Mouse (Mus musculus) urinary bladder, postnatal 36 days (tissue): ENCODE measurements around the gene 1110051M20Rik.

ENCODE experiments used
- DNase-seq, 2 experiments: peaks; one replicate each; pipeline ENCODE4 v3.0.0; 2022; ENCODE audit warnings: low spot score in 2 of 2, mixed read lengths in 1 of 2

The 1110051M20Rik gene

DNA sequence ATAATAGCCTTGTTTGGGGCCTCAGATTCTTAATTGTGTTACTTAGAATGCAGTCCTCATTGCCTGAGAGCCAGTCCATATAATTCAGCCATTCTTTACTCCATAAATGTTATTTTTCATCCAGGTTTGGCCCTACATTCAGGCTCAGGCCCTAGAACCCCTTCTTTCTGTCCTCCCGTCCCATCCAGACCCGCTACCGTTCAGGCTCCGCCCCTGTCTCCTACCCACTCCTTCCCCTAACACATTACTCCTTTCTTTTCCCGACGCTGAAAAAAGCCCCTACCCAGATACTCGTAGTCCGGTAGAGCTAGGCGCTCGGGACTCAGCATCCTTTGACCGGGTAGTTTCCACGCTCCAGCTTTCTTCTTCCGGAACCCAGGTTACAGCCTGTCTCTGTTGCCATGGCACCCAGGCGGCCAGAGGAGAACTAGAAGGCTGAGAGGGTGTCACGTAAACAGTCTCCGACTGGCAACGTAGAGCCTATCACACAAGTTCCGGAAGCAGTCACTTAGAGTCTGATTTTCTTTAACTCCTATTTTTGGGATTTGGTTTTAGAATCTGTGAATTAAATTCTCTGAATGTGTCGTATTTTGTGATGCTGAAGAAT is at the start of gene 1110051M20Rik:
1110051M20Rik (minus strand) TSS at position 419 of the 607 bp plus-strand sequence.
- peak; percentile 75 to 83 for DNase-seq

DNA sequence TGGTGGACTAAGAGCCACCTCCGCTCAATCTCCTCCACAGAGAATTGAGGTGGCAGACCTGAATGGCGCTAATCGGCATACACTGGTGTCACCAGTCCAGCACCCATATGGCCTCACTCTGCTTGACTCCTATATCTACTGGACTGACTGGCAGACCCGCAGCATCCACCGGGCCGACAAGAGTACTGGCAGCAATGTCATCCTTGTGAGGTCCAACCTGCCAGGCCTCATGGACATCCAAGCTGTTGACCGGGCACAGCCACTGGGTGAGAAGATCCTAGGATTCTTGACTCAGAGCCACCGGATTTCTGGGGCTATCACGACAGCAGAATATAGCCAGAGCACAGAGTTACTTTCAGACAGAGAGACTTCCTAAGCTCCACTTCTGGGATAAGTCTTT is 49.5 kb upstream of the 1110051M20Rik start:
- no peak for DNase-seq

DNA sequence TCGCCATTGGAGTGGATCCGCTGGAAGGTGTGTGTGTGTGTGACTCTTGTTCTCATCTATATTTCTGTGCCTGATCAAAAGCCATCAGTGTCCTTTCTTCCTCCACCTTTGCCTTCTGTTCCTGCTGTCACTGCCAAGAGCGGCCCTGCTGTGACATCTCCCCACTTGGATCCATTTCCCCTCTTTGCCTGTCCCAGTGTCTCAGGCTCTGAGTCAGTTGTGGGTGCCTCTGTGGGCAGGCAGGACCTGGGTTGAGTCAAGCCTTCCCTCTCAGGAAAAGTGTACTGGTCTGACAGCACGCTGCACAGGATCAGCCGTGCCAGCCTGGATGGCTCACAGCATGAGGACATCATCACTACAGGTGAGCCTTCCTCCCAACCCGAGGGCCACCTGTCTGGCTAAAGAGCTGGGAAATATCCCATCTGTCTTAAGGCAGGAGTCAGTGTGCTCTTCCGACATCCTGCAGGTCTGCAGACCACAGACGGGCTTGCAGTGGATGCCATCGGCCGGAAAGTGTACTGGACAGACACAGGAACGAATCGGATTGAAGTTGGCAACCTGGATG is 47.6 kb upstream of the 1110051M20Rik start:
- DNase-seq = no peak

DNA sequence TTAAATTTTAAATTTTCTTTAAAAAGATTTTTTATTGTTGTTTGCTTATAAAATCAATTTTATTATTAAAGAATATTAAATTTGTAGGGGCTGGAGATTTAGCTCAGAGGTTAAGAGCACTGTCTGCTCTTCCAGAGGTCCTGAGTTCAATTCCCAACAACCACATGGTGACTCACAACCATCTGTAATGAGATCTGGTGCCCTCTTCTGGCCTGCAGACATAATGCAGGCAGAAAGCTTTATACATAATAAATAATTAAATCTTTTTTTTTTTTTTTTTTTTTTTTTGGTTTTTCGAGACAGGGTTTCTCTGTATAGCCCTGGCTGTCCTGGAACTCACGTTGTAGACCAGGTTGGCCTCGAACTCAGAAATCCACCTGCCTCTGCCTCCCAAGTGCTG is 42.8 kb upstream of the 1110051M20Rik start:
- DNase-seq = peak in 1 of 2 experiments; percentile 30

DNA sequence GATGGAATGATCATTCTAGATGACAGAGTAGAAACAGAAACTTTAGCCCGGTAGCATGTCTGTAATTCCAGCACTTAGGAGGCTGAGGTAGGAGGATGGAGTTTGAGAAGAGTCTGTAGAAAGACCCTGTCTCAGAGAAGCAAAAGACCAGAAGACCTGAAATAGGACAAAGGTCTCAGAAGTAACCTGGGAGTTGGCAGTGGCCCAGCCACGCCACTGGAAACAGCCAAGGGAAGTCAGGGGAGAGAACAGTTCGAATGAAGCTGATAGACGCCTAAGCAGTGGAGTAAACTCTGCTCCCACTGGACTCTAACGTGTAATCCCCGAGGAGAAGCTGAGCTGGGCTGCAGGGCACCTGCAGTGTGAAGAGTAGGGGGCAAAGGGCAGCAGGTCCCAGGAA is 40.8 kb upstream of the 1110051M20Rik start:
- no peak for DNase-seq

- no peak for DNase-seq
These were observed 40.2 kb upstream of the 1110051M20Rik start for GRCm38 (mm10) chr2:91484698-91485097.

- peak in 1 of 2 experiments; percentile 35 for DNase-seq
These were observed 36.5 kb upstream of the 1110051M20Rik start for GRCm38 (mm10) chr2:91480805-91481514.

DNA sequence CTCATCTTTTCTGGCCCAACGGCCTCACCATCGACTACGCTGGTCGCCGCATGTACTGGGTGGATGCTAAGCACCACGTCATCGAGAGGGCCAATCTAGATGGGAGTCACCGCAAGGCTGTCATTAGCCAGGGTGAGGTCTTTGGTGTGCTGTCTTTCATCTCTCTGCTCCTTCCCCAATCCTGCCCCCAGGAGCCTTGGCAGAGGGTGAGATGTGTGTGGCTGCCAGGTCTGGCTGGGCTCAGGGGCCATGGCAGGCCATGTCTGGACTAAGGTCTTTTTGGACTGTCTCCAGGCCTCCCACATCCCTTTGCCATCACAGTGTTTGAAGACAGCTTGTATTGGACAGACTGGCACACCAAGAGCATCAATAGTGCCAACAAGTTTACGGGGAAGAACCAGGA is 35.9 kb upstream of the 1110051M20Rik start:
- no peak for DNase-seq

DNA sequence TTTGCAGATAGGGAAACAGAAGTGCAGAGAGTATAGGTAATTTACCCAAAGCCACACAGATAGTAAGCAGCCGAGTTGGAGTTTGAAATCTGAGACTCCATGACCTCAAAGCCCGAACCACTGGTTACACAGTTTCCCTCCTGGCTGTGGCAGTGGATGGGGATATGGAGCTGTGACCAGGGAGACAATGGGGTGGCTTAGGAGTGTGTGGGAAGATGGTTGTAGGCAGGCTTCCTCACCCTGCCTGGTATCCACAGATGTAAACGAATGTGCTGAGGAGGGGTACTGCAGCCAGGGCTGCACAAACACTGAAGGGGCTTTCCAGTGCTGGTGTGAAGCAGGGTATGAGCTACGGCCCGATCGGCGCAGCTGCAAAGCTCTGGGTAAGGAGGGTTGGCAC is 32.3 kb upstream of the 1110051M20Rik start:
- DNase-seq = no peak

DNA sequence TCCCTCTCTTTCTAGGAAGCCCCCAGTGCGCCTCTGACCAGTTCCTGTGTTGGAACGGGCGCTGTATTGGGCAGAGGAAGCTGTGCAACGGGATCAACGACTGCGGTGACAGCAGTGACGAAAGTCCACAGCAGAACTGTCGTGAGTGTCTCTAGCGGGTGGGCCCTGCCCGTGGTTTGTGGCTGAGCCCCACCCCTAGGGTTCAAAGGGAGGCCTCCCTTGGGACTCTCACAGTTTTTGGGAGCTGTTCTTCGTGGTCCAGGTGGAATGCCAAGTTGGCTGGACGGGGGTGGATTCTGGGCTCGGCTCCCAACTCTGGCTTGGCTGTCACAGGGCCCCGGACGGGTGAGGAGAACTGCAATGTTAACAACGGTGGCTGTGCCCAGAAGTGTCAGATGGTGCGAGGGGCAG is 31.8 kb upstream of the 1110051M20Rik start:
- peak in 1 of 2 experiments; percentile 38 for DNase-seq

DNA sequence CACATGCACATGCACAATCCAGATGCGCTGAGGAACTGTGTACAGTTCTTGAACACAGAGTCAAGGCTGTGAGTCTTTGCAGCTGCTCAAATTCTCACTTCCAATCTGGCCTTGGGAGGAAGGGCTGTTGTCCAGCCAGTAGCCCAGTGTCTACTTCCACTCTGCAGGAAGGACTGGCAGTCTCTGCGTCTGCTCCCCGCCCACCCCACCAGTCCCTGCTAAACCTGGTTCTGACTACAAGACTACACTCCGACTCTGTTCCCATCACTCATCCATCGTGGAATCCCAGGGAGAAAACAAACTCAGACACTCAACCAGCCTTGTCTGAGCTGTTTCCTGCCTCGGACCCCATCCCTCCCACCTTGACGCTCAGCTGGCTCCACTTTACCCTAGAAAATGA is 31.3 kb upstream of the 1110051M20Rik start:
- no peak for DNase-seq

DNA sequence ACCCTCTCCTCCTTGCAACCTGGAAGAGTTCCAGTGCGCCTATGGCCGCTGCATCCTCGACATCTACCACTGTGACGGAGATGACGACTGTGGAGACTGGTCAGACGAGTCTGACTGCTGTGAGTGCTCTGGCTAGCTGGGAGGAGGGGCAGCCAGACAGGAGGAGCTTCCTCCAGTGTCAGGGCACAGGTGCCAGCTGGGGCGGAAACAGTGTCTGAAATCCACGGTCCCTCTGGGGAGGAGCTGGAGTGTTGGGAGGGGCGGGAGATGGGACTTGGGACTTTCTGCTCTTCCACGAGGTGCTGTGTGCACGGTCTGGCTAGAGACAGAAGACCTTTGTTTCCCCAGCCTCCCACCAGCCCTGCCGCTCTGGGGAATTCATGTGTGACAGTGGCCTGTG is 29.9 kb upstream of the 1110051M20Rik start:
- DNase-seq = peak; percentile 53 to 67

GRCm38 (mm10) chr2:91470055-91470647 is 25.6 kb upstream of the 1110051M20Rik start:
- no peak for DNase-seq

DNA sequence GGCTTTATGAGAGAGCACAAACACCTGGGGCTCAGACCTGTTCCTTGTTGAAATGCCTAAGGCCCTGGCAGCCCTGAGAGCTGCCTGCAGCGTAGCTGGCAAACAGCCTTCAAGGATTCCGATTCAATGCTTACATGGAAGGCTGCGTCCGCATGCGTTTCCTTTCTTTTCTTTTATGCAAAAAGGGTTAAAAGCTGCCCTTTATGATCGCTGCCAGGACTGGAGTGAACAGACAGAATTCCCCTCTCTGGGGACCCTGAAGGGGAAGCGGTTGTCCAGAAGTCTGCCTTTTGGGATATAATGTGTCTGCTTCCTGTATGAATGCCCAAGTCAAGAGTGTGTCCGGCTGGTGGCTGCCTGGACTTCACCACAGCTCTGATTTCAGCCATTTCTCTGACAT is 23.1 kb upstream of the 1110051M20Rik start:
- no peak for DNase-seq

DNA sequence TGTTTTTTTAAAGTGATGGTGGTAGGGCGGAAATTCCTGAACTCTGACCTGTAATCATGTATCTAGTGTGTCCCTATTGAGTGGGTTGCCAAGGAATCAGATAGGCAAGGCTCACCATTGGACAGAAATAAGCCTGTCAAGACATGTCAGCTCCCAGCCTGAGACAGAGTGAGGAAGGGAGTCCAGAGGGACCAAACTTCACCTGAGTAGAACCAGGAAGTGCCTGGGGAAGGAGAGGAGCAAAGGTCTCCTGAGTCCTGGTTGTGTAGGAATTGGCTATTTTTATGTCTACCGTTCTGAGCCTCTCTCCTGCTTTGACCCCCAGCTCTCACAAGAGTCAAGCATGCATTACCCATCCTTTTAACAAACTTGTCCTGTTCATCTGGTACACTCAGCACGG is 21.4 kb upstream of the 1110051M20Rik start:
- DNase-seq = no peak

DNA sequence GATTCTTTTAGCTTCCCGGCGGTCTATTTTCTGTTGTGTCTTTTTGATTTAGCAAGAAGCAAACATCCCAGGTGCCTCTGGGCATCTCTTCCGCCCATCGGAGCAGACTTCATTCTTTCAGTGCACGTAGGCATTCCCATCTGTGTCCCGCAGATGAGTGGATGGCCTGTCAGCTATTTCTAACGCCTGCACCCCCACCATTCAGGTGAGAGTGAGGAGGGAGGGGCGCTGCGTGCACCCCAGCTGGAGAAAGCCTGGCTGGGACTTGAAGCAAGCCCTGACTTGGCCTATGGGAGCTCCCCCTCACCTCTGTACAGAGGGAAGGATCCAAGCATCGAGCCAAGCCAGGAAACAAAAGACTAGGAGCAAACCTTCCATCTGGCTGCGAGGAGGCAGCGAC is 18.2 kb upstream of the 1110051M20Rik start:
- no peak for DNase-seq

DNA sequence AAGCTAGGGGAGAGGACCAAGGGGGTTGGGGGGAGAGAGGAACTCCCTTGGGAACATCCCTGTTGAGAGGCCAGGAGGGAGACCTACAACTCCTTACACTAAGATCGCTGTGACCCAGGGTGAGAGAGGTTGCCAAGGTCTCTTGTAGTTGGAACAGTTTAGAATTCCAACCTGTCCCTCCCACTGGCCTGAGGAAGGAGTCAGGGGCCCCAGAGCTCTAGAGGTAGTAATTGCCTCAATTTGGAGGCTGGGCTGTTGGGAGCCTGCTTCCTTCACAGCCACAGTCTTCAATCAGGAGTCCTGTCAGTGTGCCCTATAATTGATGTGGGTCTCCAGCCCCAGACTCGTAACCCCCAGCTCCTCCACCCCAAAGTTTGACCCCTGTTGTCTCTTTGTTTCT is 17.7 kb upstream of the 1110051M20Rik start:
- DNase-seq = no peak

DNA sequence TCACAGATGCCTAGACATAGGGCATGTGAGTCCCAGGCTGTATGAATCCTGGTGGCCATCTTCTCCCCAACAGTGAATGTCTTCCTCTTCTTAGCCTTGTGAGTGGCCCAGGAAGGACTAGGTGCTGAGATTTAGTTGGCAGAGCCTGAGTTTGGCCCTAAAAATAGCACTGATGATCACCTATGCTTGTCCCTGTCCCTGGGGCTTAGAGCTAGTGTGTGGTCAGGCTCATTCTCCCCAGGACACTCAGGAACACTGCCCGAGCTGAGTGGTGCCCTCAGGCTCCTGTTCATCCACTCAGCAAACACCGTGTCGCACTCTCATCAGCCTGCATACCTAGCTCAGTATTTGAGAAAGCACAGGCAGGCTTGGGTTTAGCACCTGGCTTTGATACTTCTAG is 16.8 kb upstream of the 1110051M20Rik start:
- DNase-seq = no peak

- no peak for DNase-seq
These were observed 16.3 kb upstream of the 1110051M20Rik start for GRCm38 (mm10) chr2:91460771-91461170.

- no peak for DNase-seq
These were observed 15.6 kb upstream of the 1110051M20Rik start for GRCm38 (mm10) chr2:91460076-91460475.

DNA sequence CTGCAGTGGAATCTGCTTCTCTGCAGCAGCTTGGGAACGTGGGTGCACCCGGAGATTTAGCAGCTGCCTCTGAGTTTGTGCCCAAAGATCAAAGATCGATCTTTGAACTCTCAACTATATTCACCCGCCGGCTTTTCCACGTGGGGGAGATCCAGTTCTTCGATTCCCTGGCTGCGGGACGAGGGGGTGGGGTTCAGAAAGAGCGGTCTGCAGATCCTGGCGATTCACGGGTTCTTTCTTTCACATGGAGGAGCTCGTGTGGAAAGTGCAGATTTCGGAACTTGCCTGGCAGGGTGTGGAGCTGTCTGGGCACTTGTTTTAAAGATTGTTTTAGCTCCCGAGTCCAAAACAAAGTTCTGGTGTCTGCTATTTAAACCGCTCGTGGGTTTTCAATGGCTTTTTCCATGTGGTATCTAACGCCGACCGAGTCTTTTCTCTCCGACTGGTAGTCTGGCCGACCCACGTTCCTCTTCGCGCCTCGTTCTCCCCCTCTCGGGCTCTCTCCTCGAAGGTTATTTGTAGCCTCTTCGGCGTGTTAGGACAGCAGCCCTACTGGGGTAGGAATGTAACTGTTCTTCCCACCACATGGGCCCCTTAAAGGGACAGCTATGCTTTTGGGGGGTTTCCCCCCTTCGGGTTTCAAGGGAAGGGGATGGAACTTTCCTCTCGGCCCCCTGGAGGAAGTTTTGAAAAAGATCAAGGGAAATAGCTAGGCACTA is 14.3 kb upstream of the 1110051M20Rik start:
- DNase-seq = peak; percentile 38 to 44

DNA sequence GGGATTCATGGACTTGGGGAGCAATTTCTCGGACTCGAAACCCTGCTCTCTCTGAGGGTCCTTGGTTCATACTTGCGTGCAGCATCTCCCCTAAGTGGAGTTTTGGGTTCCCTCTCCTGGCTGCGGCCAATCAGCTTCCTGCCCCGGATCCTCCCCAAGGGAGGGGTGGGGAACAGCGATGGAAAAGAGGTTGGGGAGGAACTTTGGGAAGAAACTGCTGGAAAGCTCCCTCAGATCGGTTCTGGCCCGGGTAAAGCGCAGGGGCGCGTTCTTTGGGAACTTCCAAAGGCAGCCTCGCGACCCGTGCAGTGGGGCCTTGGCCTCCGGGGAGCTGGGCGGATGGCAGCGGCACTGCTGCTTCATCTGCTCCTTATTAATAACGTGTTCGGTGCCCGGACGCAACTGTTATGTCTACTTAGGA is 13.8 kb upstream of the 1110051M20Rik start:
- DNase-seq = peak in 1 of 2 experiments; percentile 41
